Mouse (Mus musculus): ENCODE measurements around the gene Ciao2a.
A peak's percentile ranks its signal among the peaks of the same experiment; 100 is the strongest.

The Ciao2a gene

GRCm38 (mm10) chr9:66126456-66127192, at the start of gene Ciao2a, which contains the start of gene Snx1:
TSS of gene Ciao2a (plus strand) at chr9:66126611.
TSS of gene Snx1 (minus strand) at chr9:66126587.
- DNase-seq (ENCODE audit: low spot score in 2 of 2): peak; percentile 95

- DNase-seq (ENCODE audit: low spot score in 2 of 2): no peak
Observed at GRCm38 (mm10) chr9:66078072-66078471, 48.3 kb upstream of the Ciao2a start.

- DNase-seq (ENCODE audit: low spot score in 2 of 2): no peak
Observed at GRCm38 (mm10) chr9:66078493-66078892, 47.9 kb upstream of the Ciao2a start.

GRCm38 (mm10) chr9:66080804-66081459, 45.5 kb upstream of the Ciao2a start:
- DNase-seq (ENCODE audit: low spot score in 2 of 2): no peak

GRCm38 (mm10) chr9:66081999-66082398, 44.4 kb upstream of the Ciao2a start:
- DNase-seq (ENCODE audit: low spot score in 2 of 2): no peak

- DNase-seq (ENCODE audit: low spot score in 2 of 2): no peak
Observed at GRCm38 (mm10) chr9:66084171-66084570, 42.2 kb upstream of the Ciao2a start.

- no peak for DNase-seq (ENCODE audit: low spot score in 2 of 2)
Observed at GRCm38 (mm10) chr9:66087062-66087461, 39.3 kb upstream of the Ciao2a start.

- DNase-seq (ENCODE audit: low spot score in 2 of 2): peak; percentile 64 to 86
Observed at GRCm38 (mm10) chr9:66088411-66088810, 38.0 kb upstream of the Ciao2a start.

- DNase-seq (ENCODE audit: low spot score in 2 of 2): no peak
Observed at GRCm38 (mm10) chr9:66090593-66091244, 35.7 kb upstream of the Ciao2a start.

GRCm38 (mm10) chr9:66091327-66092231, 34.8 kb upstream of the Ciao2a start:
- DNase-seq (ENCODE audit: low spot score in 2 of 2): no peak

GRCm38 (mm10) chr9:66092664-66093063, 33.7 kb upstream of the Ciao2a start:
- DNase-seq (ENCODE audit: low spot score in 2 of 2): no peak

- DNase-seq (ENCODE audit: low spot score in 2 of 2): no peak
Observed at GRCm38 (mm10) chr9:66101577-66101976, 24.8 kb upstream of the Ciao2a start.

- DNase-seq (ENCODE audit: low spot score in 2 of 2): no peak
Observed at GRCm38 (mm10) chr9:66102668-66103067, 23.7 kb upstream of the Ciao2a start.

- no peak for DNase-seq (ENCODE audit: low spot score in 2 of 2)
Observed at GRCm38 (mm10) chr9:66104601-66105000, 21.8 kb upstream of the Ciao2a start.

- DNase-seq (ENCODE audit: low spot score in 2 of 2): no peak
Observed at GRCm38 (mm10) chr9:66105168-66105567, 21.2 kb upstream of the Ciao2a start.

GRCm38 (mm10) chr9:66109574-66109973, 16.8 kb upstream of the Ciao2a start:
- no peak for DNase-seq (ENCODE audit: low spot score in 2 of 2)

GRCm38 (mm10) chr9:66110126-66110525, 16.3 kb upstream of the Ciao2a start:
- no peak for DNase-seq (ENCODE audit: low spot score in 2 of 2)

- DNase-seq (ENCODE audit: low spot score in 2 of 2): no peak
Observed at GRCm38 (mm10) chr9:66110611-66111379, 15.6 kb upstream of the Ciao2a start.

- DNase-seq (ENCODE audit: low spot score in 2 of 2): no peak
Observed at GRCm38 (mm10) chr9:66114341-66114740, 12.1 kb upstream of the Ciao2a start.

GRCm38 (mm10) chr9:66116890-66117289, 9.5 kb upstream of the Ciao2a start:
- DNase-seq (ENCODE audit: low spot score in 2 of 2): no peak

- DNase-seq (ENCODE audit: low spot score in 2 of 2): no peak
Observed at GRCm38 (mm10) chr9:66119498-66119897, 6.9 kb upstream of the Ciao2a start.

Data from spleen, postnatal 4 days (tissue).